Comparison of ENCODE assay signal across 13 mouse cellular contexts in genomic region chr1:136953444-136954107, GRCm38 (mm10). TPM values are rescaled to one million over a fixed set of nuclear protein-coding genes. Genes with fewer than 3 reads are reported as not detected.
DNase-seq lines count a peak whose midpoint lies in the region; ATAC-seq and TF ChIP-seq lines count a peak whose summit lies in the region.
"Had no signal": no experiment of that assay in that cellular context is flagged by ENCODE, and none has a peak within 500 bp of the region (broad histone marks: within the 10 kb centered on the region; RNA-seq: fewer than 3 reads in every experiment).

No protein-coding gene starts in this region.

- no peak for ATAC-seq in lung, embryonic 14.5 days (ENCODE audit: insufficient read depth)
- no peak for ATAC-seq in liver, embryonic 15.5 days (ENCODE audit: insufficient read depth)
- ATAC-seq: Patski had no signal

- H3K4me1 ChIP-seq in heart, adult 2 months (ENCODE audit: control insufficient read depth, insufficient read depth, low read length) = peaks cover 1% of the 10 kb centered on the region
- 0 out of 2 replicates have a peak, but pooled peaks cover 4% of the 10 kb centered on the region for H3K4me1 ChIP-seq in lung, embryonic 14.5 days (ENCODE audit: insufficient read depth)
- H3K4me1 ChIP-seq in embryonic facial prominence, embryonic 10.5 days = peaks cover 52% of the 10 kb centered on the region
- no peaks in the 10 kb centered on the region for H3K4me1 ChIP-seq in liver, embryonic 15.5 days (replicated peaks)

- H3K9me3 ChIP-seq in lung, embryonic 14.5 days (ENCODE audit: low read depth, low read length) = no peaks in the 10 kb centered on the region
- no peaks in the 10 kb centered on the region for H3K9me3 ChIP-seq in embryonic facial prominence, embryonic 10.5 days
- H3K9me3 ChIP-seq in liver, embryonic 15.5 days (replicated peaks) = no peaks in the 10 kb centered on the region

- intact Hi-C loops in heart, adult 2 months (cut with DNase I) = no loop called here
- intact Hi-C loops in heart, postnatal 10 days (cut with DNase I) = no loop called here
- intact Hi-C loops in left cerebral cortex, postnatal 36 days (cut with DNase I) = loop anchor here (10.0 kb wide), 1 partner anchor 271 kb away; no protein-coding TSS in a partner anchor

- H3K79me2 ChIP-seq in heart, adult 2 months (replicated peaks; ENCODE audit: control insufficient read depth, insufficient read depth, low read length) = no peaks in the 10 kb centered on the region

- no peak for TF ChIP-seq CTCF in heart, adult 2 months (IDR thresholded peaks at IDR 0.05)
- TF ChIP-seq CTCF in lung, embryonic 14.5 days (IDR thresholded peaks at IDR 0.05; ENCODE audit: low read depth) = no peak

- no peak for DNase-seq in heart, adult 2 months
- no peak for DNase-seq in heart, postnatal 10 days
- DNase-seq in lung, embryonic 14.5 days = no peak
- DNase-seq in lung, postnatal 4 days = no peak
- no peak for DNase-seq in embryonic facial prominence, embryonic 10.5 days (ENCODE audit: low spot score)
- no peak for DNase-seq in left cerebral cortex, postnatal 36 days (ENCODE audit: low spot score in 2 of 2)
- DNase-seq in adipocyte (ENCODE audit: low spot score) = no peak
- DNase-seq: cerebellum, adult 8-10 months; lung, postnatal 14 days had no signal

- peak overlapping the region; percentile 45; the same call in 1 of the 2 replicates for H3K4me3 ChIP-seq in heart, adult 2 months
- no peak overlapping the region for H3K4me3 ChIP-seq in lung, embryonic 14.5 days (ENCODE audit: low read depth, low read length)
- H3K4me3 ChIP-seq in embryonic facial prominence, embryonic 10.5 days = peak overlapping the region; percentile 56
- H3K4me3 ChIP-seq in liver, embryonic 15.5 days (replicated peaks) = 0 out of 2 replicates have a peak overlapping the region, but pooled peaks have one; percentile 15

- H3K4me2 ChIP-seq in lung, embryonic 14.5 days = peak overlapping the region; percentile 74
- peak overlapping the region; percentile 50; the same call in 1 of the 2 replicates for H3K4me2 ChIP-seq in liver, embryonic 15.5 days

- TF ChIP-seq EP300 in heart, adult 2 months (IDR thresholded peaks at IDR 0.05; ENCODE audit: insufficient read depth, low read depth, low read length) = no peak

- 17% methylated on average over 15 of the region's 15 CpGs for WGBS in heart, adult 2 months
- WGBS in lung, embryonic 14.5 days = 2% methylated on average over 15 of the region's 15 CpGs
- WGBS in embryonic facial prominence, embryonic 10.5 days = under 1% methylated on average over 15 of the region's 15 CpGs
- WGBS in liver, embryonic 15.5 days (ENCODE audit: insufficient replicate concordance) = 2% methylated on average over 15 of the region's 15 CpGs

- H3K9ac ChIP-seq in heart, adult 2 months (ENCODE audit: low read depth, low read length) = no peak overlapping the region
- H3K9ac ChIP-seq in lung, embryonic 14.5 days = no peak overlapping the region
- no peak overlapping the region for H3K9ac ChIP-seq in liver, embryonic 15.5 days

- no peak overlapping the region for H3K27ac ChIP-seq in heart, adult 2 months
- H3K27ac ChIP-seq in lung, embryonic 14.5 days (ENCODE audit: low read depth) = no peak overlapping the region
- no peak overlapping the region for H3K27ac ChIP-seq in embryonic facial prominence, embryonic 10.5 days (replicated peaks)
- H3K27ac ChIP-seq in liver, embryonic 15.5 days (replicated peaks) = no peak overlapping the region

- TF ChIP-seq POLR2A in heart, adult 2 months (IDR thresholded peaks at IDR 0.05; ENCODE audit: insufficient read depth, low read depth, low read length) = no peak

- peaks cover 9% of the 10 kb centered on the region; the same call in 1 of the 2 replicates for H3K27me3 ChIP-seq in heart, adult 2 months (ENCODE audit: control insufficient read depth, insufficient read depth, low read length)
- peaks cover 76% of the 10 kb centered on the region for H3K27me3 ChIP-seq in lung, embryonic 14.5 days (ENCODE audit: insufficient read depth, low read length)
- peaks cover 99% of the 10 kb centered on the region for H3K27me3 ChIP-seq in embryonic facial prominence, embryonic 10.5 days (replicated peaks; ENCODE audit: low read depth, poor library complexity, severe bottlenecking)
- peaks cover 80% of the 10 kb centered on the region for H3K27me3 ChIP-seq in liver, embryonic 15.5 days

- no peaks in the 10 kb centered on the region for H3K36me3 ChIP-seq in heart, adult 2 months (ENCODE audit: control insufficient read depth, insufficient read depth, low read length)
- no peaks in the 10 kb centered on the region for H3K36me3 ChIP-seq in lung, embryonic 14.5 days (ENCODE audit: insufficient read depth)
- no peaks in the 10 kb centered on the region for H3K36me3 ChIP-seq in embryonic facial prominence, embryonic 10.5 days (replicated peaks)
- H3K36me3 ChIP-seq in liver, embryonic 15.5 days (replicated peaks) = no peaks in the 10 kb centered on the region

RNA-seq across cellular contexts. Expression of gene Nr5a2, which starts 6.7 kb away (rescaled TPM):
- total RNA-seq in heart, adult 2 months (2021) = under 1 TPM; 0.18 to 0.60 TPM
- polyA plus RNA-seq in heart, adult 2 months (2012; rRNA removed) = 0.47 and 0.80 TPM in 2 replicates
- 1 to 10 TPM; 3.3 to 4.4 TPM for total RNA-seq in heart, postnatal 10 days (2021)
- 3.6 and 4.1 TPM in 2 replicates for polyA plus RNA-seq in lung, embryonic 14.5 days (2014; fragmentation: Nextera tagmentation; extraction: Ambion mirVana)
- polyA plus RNA-seq in embryonic facial prominence, embryonic 10.5 days (2016; fragmentation: Nextera tagmentation; extraction: Ambion mirVana) = 1.1 and 1.3 TPM in 2 replicates
- 2.2 and 2.4 TPM in 2 replicates for polyA plus RNA-seq in liver, embryonic 15.5 days (2015; fragmentation: Nextera tagmentation; extraction: Ambion mirVana)
- under 1 TPM in 1 of 2 experiments, not detected in 1; 0.12 TPM for total RNA-seq in left cerebral cortex, postnatal 36 days (2021)
- total RNA-seq: hematopoietic stem cell, adult 5-6 weeks had no signal
- polyA plus RNA-seq: C2C12 had no signal
